Mouse (Mus musculus) WW6 (cell line): ENCODE measurements at regions not wholly inside any gene's neighbourhood (a gene's known extent, or its start where the extent isn't known, plus 50 kb on each side); places are given as distances from the start of the nearest gene placed in this dataset.

ENCODE experiments used
- DNase-seq: peaks from one replicate; pipeline ENCODE4 v3.0.0-alpha.2; 2013; ENCODE audit warnings: low read depth, low spot score

GRCm38 (mm10) chr1:76283322-76283721 lies 737.3 kb downstream of the Slc4a3 start:
- no peak for DNase-seq

- DNase-seq = no peak
Observed at GRCm38 (mm10) chr1:76322943-76323559, 777.0 kb downstream of the Slc4a3 start.

GRCm38 (mm10) chr1:76323592-76323991 lies 777.5 kb downstream of the Slc4a3 start:
- DNase-seq = no peak

- DNase-seq = no peak
Observed at GRCm38 (mm10) chr1:76336011-76336410, 789.9 kb downstream of the Slc4a3 start.

- DNase-seq = no peak
Observed at GRCm38 (mm10) chr1:76362106-76362505, 816.0 kb downstream of the Slc4a3 start.

GRCm38 (mm10) chr1:76373931-76374330 lies 827.9 kb downstream of the Slc4a3 start:
- DNase-seq = no peak

- no peak for DNase-seq
Observed at GRCm38 (mm10) chr1:76378154-76378553, 832.1 kb downstream of the Slc4a3 start.

GRCm38 (mm10) chr1:76392536-76392935 lies 846.5 kb downstream of the Slc4a3 start:
- DNase-seq = no peak

- no peak for DNase-seq
Observed at GRCm38 (mm10) chr1:76394038-76394437, 848.0 kb downstream of the Slc4a3 start.

- no peak for DNase-seq
Observed at GRCm38 (mm10) chr1:76402854-76403253, 856.8 kb downstream of the Slc4a3 start.

GRCm38 (mm10) chr1:76404003-76404402 lies 857.9 kb downstream of the Slc4a3 start:
- no peak for DNase-seq

GRCm38 (mm10) chr1:76410813-76411212 lies 864.7 kb downstream of the Slc4a3 start:
- no peak for DNase-seq

GRCm38 (mm10) chr1:76420525-76420924 lies 874.5 kb downstream of the Slc4a3 start:
- no peak for DNase-seq

- no peak for DNase-seq
Observed at GRCm38 (mm10) chr1:76427439-76427838, 881.4 kb downstream of the Slc4a3 start.

- no peak for DNase-seq
Observed at GRCm38 (mm10) chr1:76430041-76430610, 884.1 kb downstream of the Slc4a3 start.

GRCm38 (mm10) chr1:76433481-76433941 lies 887.4 kb downstream of the Slc4a3 start:
- DNase-seq = no peak

GRCm38 (mm10) chr1:76450539-76451214 lies 904.6 kb downstream of the Slc4a3 start:
- DNase-seq = no peak

- DNase-seq = no peak
Observed at GRCm38 (mm10) chr1:76453160-76453710, 907.2 kb downstream of the Slc4a3 start.

- DNase-seq = no peak
Observed at GRCm38 (mm10) chr1:76466562-76466961, 920.5 kb downstream of the Slc4a3 start.

- DNase-seq = no peak
Observed at GRCm38 (mm10) chr1:76484193-76484592, 938.1 kb downstream of the Slc4a3 start.

- no peak for DNase-seq
Observed at GRCm38 (mm10) chr1:76487481-76487880, 941.4 kb downstream of the Slc4a3 start.

GRCm38 (mm10) chr1:76489681-76490492 lies 943.8 kb downstream of the Slc4a3 start:
- no peak for DNase-seq
